Mouse (Mus musculus): ENCODE data around the gene Ctf1. TPM values are rescaled to one million over a fixed set of nuclear protein-coding genes. Genes with fewer than 3 reads are reported as not detected.
"Not testable (repeated sequence)": the region's sequence is repeated elsewhere in the genome, so short reads cannot be mapped to it uniquely, and the experiment has no call there.

Gene Ctf1
- polyA plus RNA-seq, 1 experiment from 2014 or later, result 5.5 TPM

DNA sequence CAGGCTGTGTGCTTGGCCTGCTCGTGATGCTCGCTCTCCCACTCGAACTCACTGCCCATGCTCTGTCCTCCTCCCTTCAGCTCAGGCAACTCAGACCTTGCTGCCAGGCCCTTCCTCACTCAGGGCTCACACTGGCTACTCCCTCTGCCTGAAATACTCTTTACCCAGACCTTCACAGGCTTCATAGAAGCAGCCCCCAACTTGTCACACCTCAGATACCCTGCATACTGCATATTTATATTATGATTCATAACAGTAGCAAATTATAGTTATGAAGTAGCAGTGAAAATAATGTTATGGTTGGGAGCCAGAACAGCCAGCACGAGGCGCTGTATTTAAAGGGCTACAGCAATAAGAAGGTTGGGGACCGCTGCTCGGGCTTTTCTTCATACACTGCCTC is 23.6 kb upstream of the Ctf1 start:
- no peaks in the 10 kb centered on the region for H3K9me3 ChIP-seq (ENCODE audit: control insufficient read depth, low read length)
- no peak overlapping the region for H3K9ac ChIP-seq (ENCODE audit: low read depth, low read length)
- no peak overlapping the region for H3K4me3 ChIP-seq (ENCODE audit: low read depth, low read length)
- H3K4me1 ChIP-seq (replicated peaks; ENCODE audit: control insufficient read depth, insufficient read depth, low read length), result peaks cover 17% of the 10 kb centered on the region
- WGBS, result 88% methylated on average over 7 of the region's 7 CpGs
- ATAC-seq (replicated peaks; ENCODE audit: low FRiP score) (no peak), DNase-seq (ENCODE audit: low spot score) (no peak)
- H3K4me2 ChIP-seq, result no peak overlapping the region
- no peaks in the 10 kb centered on the region for H3K36me3 ChIP-seq (ENCODE audit: control insufficient read depth, insufficient read depth, low read length)
- no peaks in the 10 kb centered on the region for H3K27me3 ChIP-seq (replicated peaks; ENCODE audit: control insufficient read depth, insufficient read depth, low read length)
- H3K27ac ChIP-seq (ENCODE audit: low read depth, low read length), result no peak overlapping the region; the same call in 1 of the 2 replicates

DNA sequence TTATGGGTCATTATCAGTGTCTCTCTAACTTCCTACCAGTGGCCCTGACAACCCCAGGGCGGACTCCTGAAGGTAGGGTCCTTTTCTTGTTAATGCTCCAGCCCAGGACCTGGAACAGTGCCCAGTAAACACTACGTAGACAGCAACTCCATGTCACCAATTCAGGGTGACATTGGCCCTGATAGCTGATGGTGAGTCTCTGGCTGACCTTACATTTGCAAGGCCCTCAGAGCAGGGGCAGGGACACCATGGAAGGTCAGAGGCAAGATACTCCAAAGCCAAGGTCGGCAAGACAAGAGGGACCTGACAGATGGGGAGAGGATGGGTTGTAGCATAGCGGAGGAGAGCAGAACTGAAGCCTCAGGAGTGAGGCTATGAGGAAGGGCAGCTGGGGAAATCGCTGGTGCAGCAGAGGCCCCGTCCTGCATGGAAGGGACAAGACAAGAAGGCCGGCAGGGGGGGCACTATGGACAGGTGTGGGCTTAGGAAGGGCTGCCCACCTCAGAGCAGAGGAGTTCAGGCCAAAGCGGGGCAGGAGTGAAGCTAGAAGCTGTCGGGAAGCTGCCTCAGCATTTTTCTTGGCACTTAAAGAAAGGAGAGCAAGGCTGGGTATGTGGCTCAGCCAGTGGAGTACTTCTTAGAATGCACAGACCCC is 22.8 kb upstream of the Ctf1 start:
- no peak for ATAC-seq (replicated peaks; ENCODE audit: low FRiP score)
- Histone ChIP-seq H3K9ac (ENCODE audit: low read depth, low read length) (no peak overlapping the region), H3K9me3 (ENCODE audit: control insufficient read depth, low read length) (no peaks in the 10 kb centered on the region), H3K4me1 (replicated peaks; ENCODE audit: control insufficient read depth, insufficient read depth, low read length) (peaks cover 13% of the 10 kb centered on the region), H3K27me3 (replicated peaks; ENCODE audit: control insufficient read depth, insufficient read depth, low read length) (no peaks in the 10 kb centered on the region), H3K4me2 (no peak overlapping the region), H3K36me3 (ENCODE audit: control insufficient read depth, insufficient read depth, low read length) (no peaks in the 10 kb centered on the region), H3K27ac (ENCODE audit: low read depth, low read length) (no peak overlapping the region), H3K4me3 (ENCODE audit: low read depth, low read length) (no peak overlapping the region)
- 70% methylated on average over 9 of the region's 9 CpGs for WGBS
- no peak for DNase-seq (ENCODE audit: low spot score)

DNA sequence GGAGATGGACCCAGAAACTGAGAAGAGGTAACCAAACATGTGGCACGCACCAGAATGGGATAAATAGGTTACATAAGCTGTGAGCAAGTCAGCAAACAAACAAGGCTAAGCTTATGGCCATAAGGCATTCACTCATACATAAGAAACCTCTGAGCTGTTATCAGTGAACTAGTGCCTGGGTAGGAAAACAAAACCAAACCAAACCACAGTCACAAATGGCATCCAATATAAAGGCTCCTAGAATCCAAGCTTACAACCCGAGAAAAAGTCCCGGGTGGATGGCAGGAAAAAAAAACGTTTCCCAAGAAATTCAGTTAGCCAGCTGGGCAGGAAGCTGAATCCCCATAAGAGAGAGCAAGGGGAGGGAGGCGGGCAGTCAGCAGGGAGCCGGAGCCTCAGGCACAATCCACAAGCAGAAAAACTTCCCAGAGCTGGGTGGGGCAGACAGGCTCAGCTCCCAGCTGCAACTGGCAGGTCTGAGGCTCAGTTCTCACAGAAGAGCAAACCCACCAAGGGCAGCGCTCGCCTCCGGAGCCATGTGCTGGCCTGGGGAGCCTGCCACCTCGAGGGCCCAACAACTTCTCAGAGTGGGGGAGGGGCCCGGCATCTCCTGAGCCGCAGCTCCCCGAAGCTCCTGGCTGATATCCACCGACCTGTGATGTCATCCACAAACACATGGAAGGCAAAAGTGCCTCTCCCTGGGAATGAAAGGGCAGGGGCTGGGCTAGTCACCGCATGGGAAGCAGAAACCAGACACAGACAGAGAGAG is 21.1 kb upstream of the Ctf1 start:
- peaks cover 13% of the 10 kb centered on the region for H3K4me1 ChIP-seq (replicated peaks; ENCODE audit: control insufficient read depth, insufficient read depth, low read length)
- H3K4me3 ChIP-seq (ENCODE audit: low read depth, low read length), result peak overlapping the region; percentile 34; the same call in 1 of the 2 replicates
- H3K27me3 ChIP-seq (replicated peaks; ENCODE audit: control insufficient read depth, insufficient read depth, low read length), result no peaks in the 10 kb centered on the region
- DNase-seq (ENCODE audit: low spot score) (peak; percentile 46), ATAC-seq (replicated peaks; ENCODE audit: low FRiP score) (no peak)
- 0 out of 2 replicates have a peak overlapping the region, but pooled peaks have one; percentile 37 for H3K9ac ChIP-seq (ENCODE audit: low read depth, low read length)
- H3K27ac ChIP-seq (ENCODE audit: low read depth, low read length), result no peak overlapping the region; the same call in 1 of the 2 replicates
- 20% methylated on average over 15 of the region's 15 CpGs for WGBS
- H3K9me3 ChIP-seq (ENCODE audit: control insufficient read depth, low read length), result no peaks in the 10 kb centered on the region
- peak overlapping the region; percentile 64 for H3K4me2 ChIP-seq
- H3K36me3 ChIP-seq (ENCODE audit: control insufficient read depth, insufficient read depth, low read length), result no peaks in the 10 kb centered on the region

DNA sequence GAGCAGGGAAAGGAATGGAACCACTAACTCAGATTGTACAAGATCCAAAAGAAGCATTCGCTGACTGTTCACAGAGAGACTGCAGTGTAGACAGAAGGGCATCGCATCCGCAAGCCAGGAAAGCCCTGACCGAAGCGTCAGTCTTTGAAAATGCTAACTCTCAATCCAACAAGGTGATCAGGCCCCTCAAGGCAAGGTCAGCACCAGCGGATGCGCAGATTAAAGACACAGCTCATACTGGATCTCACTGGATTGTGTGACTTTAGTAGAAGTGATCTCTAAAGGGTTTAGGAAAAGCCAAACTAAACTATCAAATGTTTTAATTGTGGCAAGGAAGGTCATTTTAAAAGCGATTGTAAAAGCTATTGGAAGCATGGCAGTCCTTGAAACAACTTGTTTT is 19.2 kb upstream of the Ctf1 start:
- ATAC-seq (replicated peaks; ENCODE audit: low FRiP score), result no peak

DNA sequence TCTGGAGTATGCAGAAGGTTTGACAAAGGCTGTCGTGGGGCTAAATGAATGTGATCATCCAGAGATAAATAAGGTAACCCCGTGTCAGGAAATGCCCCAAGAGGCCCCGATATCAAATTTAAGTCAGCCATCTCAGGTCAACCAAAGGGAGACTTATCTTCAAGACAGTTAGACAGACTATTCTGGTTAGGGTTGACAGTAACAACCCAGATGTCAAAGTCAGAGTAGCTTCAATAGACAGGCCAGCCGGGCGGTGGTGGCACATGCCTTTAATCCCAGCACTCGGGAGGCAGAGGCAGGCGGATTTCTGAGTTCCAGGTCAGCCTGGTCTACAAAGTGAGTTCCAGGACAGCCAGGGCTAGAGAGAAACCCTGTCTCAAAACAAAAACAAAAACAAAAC is 18.8 kb upstream of the Ctf1 start:
- not testable (repeated sequence) for DNase-seq (ENCODE audit: low spot score); H3K36me3 ChIP-seq (ENCODE audit: control insufficient read depth, insufficient read depth, low read length); H3K4me1 ChIP-seq (replicated peaks; ENCODE audit: control insufficient read depth, insufficient read depth, low read length); H3K27ac ChIP-seq (ENCODE audit: low read depth, low read length); H3K27me3 ChIP-seq (replicated peaks; ENCODE audit: control insufficient read depth, insufficient read depth, low read length); H3K9me3 ChIP-seq (ENCODE audit: control insufficient read depth, low read length); ATAC-seq (replicated peaks; ENCODE audit: low FRiP score); H3K4me3 ChIP-seq (ENCODE audit: low read depth, low read length); H3K4me2 ChIP-seq; H3K9ac ChIP-seq (ENCODE audit: low read depth, low read length)
- WGBS, result 62% methylated on average over 7 of the region's 7 CpGs

More for the DNA sequence above, 19.2 kb upstream of the Ctf1 start:
- H3K9me3 ChIP-seq (ENCODE audit: control insufficient read depth, low read length), result no peaks in the 10 kb centered on the region
- no peak for DNase-seq (ENCODE audit: low spot score)
- WGBS, result 89% methylated on average over 8 of the region's 8 CpGs
- no peak overlapping the region for H3K27ac ChIP-seq (ENCODE audit: low read depth, low read length)
- H3K4me3 ChIP-seq (ENCODE audit: low read depth, low read length), result no peak overlapping the region
- H3K4me2 ChIP-seq, result no peak overlapping the region
- H3K9ac ChIP-seq (ENCODE audit: low read depth, low read length), result no peak overlapping the region
- H3K27me3 ChIP-seq (replicated peaks; ENCODE audit: control insufficient read depth, insufficient read depth, low read length), result no peaks in the 10 kb centered on the region
- H3K4me1 ChIP-seq (replicated peaks; ENCODE audit: control insufficient read depth, insufficient read depth, low read length), result peaks cover 10% of the 10 kb centered on the region
- H3K36me3 ChIP-seq (ENCODE audit: control insufficient read depth, insufficient read depth, low read length), result no peaks in the 10 kb centered on the region

DNA sequence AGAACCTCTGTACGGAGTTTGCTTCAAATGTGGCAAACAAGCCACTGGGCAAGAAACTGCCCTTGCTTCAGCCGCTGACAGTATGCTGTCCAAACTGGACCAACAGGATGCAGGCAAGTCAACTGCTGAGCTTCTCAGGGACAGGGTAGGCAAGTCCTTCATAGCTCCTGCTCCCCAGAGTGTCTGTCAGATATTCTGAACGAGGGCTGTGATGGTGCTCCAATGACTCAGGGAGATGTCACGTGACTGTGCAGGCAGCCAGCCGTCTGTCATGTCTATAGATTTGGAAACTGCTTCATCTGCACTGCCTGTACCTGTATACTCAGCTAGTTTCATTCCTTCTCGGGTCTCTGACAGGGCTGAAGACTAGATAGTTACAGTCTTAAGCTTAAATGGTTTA is 13.6 kb upstream of the Ctf1 start:
- no peaks in the 10 kb centered on the region for H3K27me3 ChIP-seq (replicated peaks; ENCODE audit: control insufficient read depth, insufficient read depth, low read length)
- no peak overlapping the region for H3K4me2 ChIP-seq
- DNase-seq (ENCODE audit: low spot score) (no peak), ATAC-seq (replicated peaks; ENCODE audit: low FRiP score) (no peak)
- 66% methylated on average over 6 of the region's 6 CpGs for WGBS
- H3K27ac ChIP-seq (ENCODE audit: low read depth, low read length), result no peak overlapping the region
- no peak overlapping the region for H3K9ac ChIP-seq (ENCODE audit: low read depth, low read length)
- no peak overlapping the region for H3K4me3 ChIP-seq (ENCODE audit: low read depth, low read length)
- H3K9me3 ChIP-seq (ENCODE audit: control insufficient read depth, low read length), result no peaks in the 10 kb centered on the region
- no peaks in the 10 kb centered on the region; the same call in 1 of the 2 replicates for H3K36me3 ChIP-seq (ENCODE audit: control insufficient read depth, insufficient read depth, low read length)
- H3K4me1 ChIP-seq (replicated peaks; ENCODE audit: control insufficient read depth, insufficient read depth, low read length), result peaks cover 5% of the 10 kb centered on the region; the same call in 1 of the 2 replicates

DNA sequence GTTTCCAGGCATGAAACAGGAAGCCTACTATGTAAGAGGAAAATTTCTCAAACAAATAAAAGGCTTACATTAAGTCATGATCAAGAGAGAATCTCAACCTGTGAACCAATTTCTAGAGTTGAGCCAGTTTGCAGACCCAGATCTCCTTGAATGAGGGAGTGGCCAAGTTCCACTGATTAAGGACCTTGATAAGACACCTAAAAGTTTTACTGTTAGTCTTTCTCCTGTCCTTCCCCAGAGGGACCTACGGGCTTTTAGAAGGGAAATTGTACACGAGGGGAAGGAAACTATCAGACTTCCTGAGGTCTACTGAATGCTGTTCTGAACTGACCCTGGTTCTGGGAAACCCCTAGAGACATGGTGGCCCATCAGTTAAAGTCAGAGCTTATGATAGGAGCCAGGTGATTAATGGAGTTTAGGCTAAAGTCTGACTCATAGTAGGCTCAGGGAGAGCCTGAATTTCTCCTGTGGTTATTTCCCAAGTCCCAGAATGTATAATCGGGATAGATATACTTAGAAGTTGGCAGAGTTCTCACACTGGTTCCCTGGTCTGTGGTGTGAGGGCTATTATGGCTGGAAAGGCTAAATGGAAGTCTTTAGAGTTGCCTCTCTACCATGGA is 11.7 kb upstream of the Ctf1 start:
- H3K36me3 ChIP-seq (ENCODE audit: control insufficient read depth, insufficient read depth, low read length), result peaks cover 2% of the 10 kb centered on the region; the same call in 1 of the 2 replicates
- no peaks in the 10 kb centered on the region for H3K9me3 ChIP-seq (ENCODE audit: control insufficient read depth, low read length)
- peaks cover 5% of the 10 kb centered on the region; the same call in 1 of the 2 replicates for H3K4me1 ChIP-seq (replicated peaks; ENCODE audit: control insufficient read depth, insufficient read depth, low read length)
- H3K9ac ChIP-seq (ENCODE audit: low read depth, low read length), result no peak overlapping the region
- ATAC-seq (replicated peaks; ENCODE audit: low FRiP score) (no peak), DNase-seq (ENCODE audit: low spot score) (no peak)
- WGBS, result 52% methylated on average over 3 of the region's 3 CpGs
- H3K4me2 ChIP-seq, result no peak overlapping the region
- H3K4me3 ChIP-seq (ENCODE audit: low read depth, low read length), result no peak overlapping the region
- no peaks in the 10 kb centered on the region for H3K27me3 ChIP-seq (replicated peaks; ENCODE audit: control insufficient read depth, insufficient read depth, low read length)
- H3K27ac ChIP-seq (ENCODE audit: low read depth, low read length), result no peak overlapping the region

DNA sequence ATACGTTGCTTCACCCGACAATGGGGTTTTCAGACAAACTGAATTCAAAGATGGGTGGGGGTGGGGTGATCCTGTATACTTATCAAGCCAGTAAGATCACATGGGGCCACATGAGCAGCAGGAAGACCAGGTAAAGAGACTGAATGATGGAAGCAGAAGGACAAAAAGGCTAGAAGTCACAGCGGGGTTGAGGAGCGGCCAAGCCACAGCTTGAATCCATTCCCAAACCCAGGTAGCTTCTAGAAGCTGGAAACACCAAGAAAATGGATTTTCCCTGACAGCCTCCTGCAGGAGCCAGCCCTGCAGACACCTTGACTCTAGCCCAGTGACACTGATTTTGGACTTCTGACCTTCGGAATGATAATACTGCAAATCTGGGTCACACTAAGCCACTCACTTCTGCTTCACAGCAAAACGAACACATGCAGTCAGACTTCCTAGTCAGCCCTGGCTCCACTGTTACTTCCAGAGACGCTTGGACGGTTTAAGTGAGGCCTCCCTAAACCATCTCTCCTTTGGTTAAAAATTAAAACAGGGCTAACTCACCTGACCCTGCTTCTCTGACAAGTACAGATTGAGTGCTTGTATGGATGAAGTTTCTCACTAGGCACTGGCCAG is 8.9 kb upstream of the Ctf1 start:
- no peak overlapping the region for H3K27ac ChIP-seq (ENCODE audit: low read depth, low read length)
- no peaks in the 10 kb centered on the region for H3K27me3 ChIP-seq (replicated peaks; ENCODE audit: control insufficient read depth, insufficient read depth, low read length)
- WGBS, result 84% methylated on average over 8 of the region's 8 CpGs
- no peak overlapping the region for H3K9ac ChIP-seq (ENCODE audit: low read depth, low read length)
- ATAC-seq (replicated peaks; ENCODE audit: low FRiP score) (no peak), DNase-seq (ENCODE audit: low spot score) (no peak)
- H3K9me3 ChIP-seq (ENCODE audit: control insufficient read depth, low read length), result no peaks in the 10 kb centered on the region
- peaks cover 12% of the 10 kb centered on the region for H3K4me1 ChIP-seq (replicated peaks; ENCODE audit: control insufficient read depth, insufficient read depth, low read length)
- peaks cover 2% of the 10 kb centered on the region; the same call in 1 of the 2 replicates for H3K36me3 ChIP-seq (ENCODE audit: control insufficient read depth, insufficient read depth, low read length)
- no peak overlapping the region for H3K4me3 ChIP-seq (ENCODE audit: low read depth, low read length)
- H3K4me2 ChIP-seq, result no peak overlapping the region
